ENCODE assay signal across 19 mouse cellular contexts in the genomic region with DNA sequence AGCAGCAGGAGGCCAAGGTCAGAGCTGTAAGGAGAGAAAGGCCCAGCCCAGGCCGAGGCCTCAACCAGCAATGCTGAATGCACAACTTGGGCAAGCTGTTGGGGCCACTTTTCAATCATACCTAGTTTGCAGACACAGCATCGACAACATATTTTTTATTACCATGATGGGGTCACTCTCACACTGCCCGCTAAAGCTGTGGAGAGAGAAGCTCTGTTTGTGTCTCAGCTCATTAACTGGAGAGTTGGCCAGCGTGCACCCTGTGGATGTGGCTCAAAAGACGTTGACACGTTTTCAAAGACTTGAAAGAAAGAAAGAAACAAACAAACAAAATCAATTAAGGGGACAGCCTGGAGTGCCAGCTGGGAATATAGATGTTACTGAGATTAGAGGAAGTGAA.
"Had no signal": no experiment of that assay in that cellular context is flagged by ENCODE, and none has a peak within 500 bp of the region (broad histone marks: within the 10 kb centered on the region; RNA-seq: fewer than 3 reads in every experiment).

No protein-coding gene starts in this region.

- DNase-seq: kidney, adult 11 months; kidney, adult 8-10 months; kidney, postnatal 10 days; kidney, postnatal 36 days; layer of hippocampus, postnatal 36 days; left cerebral cortex, postnatal 4 days; liver, postnatal 0 days; lung, postnatal 10 days; right cerebral cortex, postnatal 25 days; spleen, adult 18-20 months; thymus, postnatal 25 days had no signal

- H3K27ac ChIP-seq: kidney, embryonic 15.5 days; limb, embryonic 12.5 days; limb, embryonic 15.5 days; liver, embryonic 14.5 days; macrophage; midbrain, embryonic 13.5 days; stomach, embryonic 15.5 days had no signal

- H3K36me3 ChIP-seq: kidney, embryonic 15.5 days; limb, embryonic 12.5 days; limb, embryonic 15.5 days; midbrain, embryonic 13.5 days; stomach, embryonic 15.5 days had no signal

- H3K4me2 ChIP-seq: kidney, embryonic 15.5 days; limb, embryonic 12.5 days; limb, embryonic 15.5 days; liver, embryonic 11.5 days; midbrain, embryonic 13.5 days; stomach, embryonic 15.5 days had no signal

- H3K4me3 ChIP-seq: kidney, embryonic 15.5 days; limb, embryonic 12.5 days; limb, embryonic 15.5 days; midbrain, embryonic 13.5 days; stomach, embryonic 15.5 days had no signal

- H3K9ac ChIP-seq: kidney, embryonic 15.5 days; limb, embryonic 12.5 days; limb, embryonic 15.5 days; liver, embryonic 14.5 days; liver, postnatal 0 days; midbrain, embryonic 13.5 days; stomach, embryonic 15.5 days had no signal

- H3K9me3 ChIP-seq: kidney, embryonic 15.5 days; limb, embryonic 15.5 days; midbrain, embryonic 13.5 days; stomach, embryonic 15.5 days had no signal

- ATAC-seq: liver, postnatal 0 days; midbrain, embryonic 13.5 days had no signal
